Mouse (Mus musculus) ES-Bruce4 (cell line): ENCODE data around the gene S100b. TPM values are rescaled to one million over a fixed set of nuclear protein-coding genes. Genes with fewer than 3 reads are reported as not detected.

ENCODE experiments used
- H3K27ac ChIP-seq: 2 replicates; pipeline ENCODE4 v1.5.1; 2012; ENCODE audit warnings: low read length, inconsistent platforms; ENCODE audit not compliant: insufficient read depth
- H3K27me3 ChIP-seq: 2 replicates; pipeline ENCODE4 v1.6.1; 2012; ENCODE audit warnings: mild to moderate bottlenecking, low read length, inconsistent platforms; ENCODE audit not compliant: control insufficient read depth, poor library complexity, insufficient read depth, severe bottlenecking
- H3K36me3 ChIP-seq: 2 replicates; pipeline ENCODE4 v1.6.1; 2012; ENCODE audit warnings: inconsistent platforms, mild to moderate bottlenecking, low read length, moderate library complexity; ENCODE audit not compliant: control insufficient read depth, poor library complexity, insufficient read depth, severe bottlenecking
- H3K4me1 ChIP-seq: one replicate; pipeline ENCODE4 v1.8.1; 2011; ENCODE audit warnings: low read length; ENCODE audit not compliant: control insufficient read depth, insufficient read depth
- H3K4me3 ChIP-seq: 2 replicates; pipeline ENCODE4 v1.5.1; 2011; ENCODE audit warnings: low read depth, mild to moderate bottlenecking, low read length
- H3K9ac ChIP-seq: 2 replicates; pipeline ENCODE4 v1.6.1; 2012; ENCODE audit warnings: low read depth, mild to moderate bottlenecking, inconsistent platforms; ENCODE audit not compliant: poor library complexity, severe bottlenecking
- H3K9me3 ChIP-seq: replicated peaks from 2 replicates; pipeline ENCODE4 v1.6.1; 2012; ENCODE audit warnings: mild to moderate bottlenecking, low read length, inconsistent platforms; ENCODE audit not compliant: control insufficient read depth, poor library complexity, insufficient read depth, severe bottlenecking
- CTCF ChIP-seq: IDR thresholded peaks from one replicate; pipeline ENCODE4 v1.8.1; 2011; ENCODE audit warnings: low read depth, low read length
- EP300 ChIP-seq: IDR thresholded peaks from 2 replicates; pipeline ENCODE4 v1.6.1; 2011; ENCODE audit warnings: low read depth, low read length; ENCODE audit not compliant: insufficient read depth
- POLR2A ChIP-seq: IDR thresholded peaks from one replicate; pipeline ENCODE4 v1.8.1; 2011; ENCODE audit warnings: low read length; ENCODE audit not compliant: insufficient read depth
- polyA plus RNA-seq: library from polyadenylated mRNA; stranded (reverse); fragments of >200 nt; gene quantifications from 2 replicates; pipeline ENCODE4 v1.2.4, GENCODE M21; 2011; ENCODE audit warnings: low read depth; ENCODE audit not compliant: missing spikeins, insufficient read depth, insufficient read length

Gene S100b
- polyA plus RNA-seq, 1 experiment, result not detected

GRCm38 (mm10) chr10:76217056-76217455 lies 36.6 kb upstream of the S100b start:
- TF ChIP-seq POLR2A, result no peak
- TF ChIP-seq EP300, result no peak
- no peak for TF ChIP-seq CTCF
- H3K36me3 ChIP-seq, result no peaks in the 10 kb centered on the region
- no peaks in the 10 kb centered on the region for H3K4me1 ChIP-seq
- H3K27me3 ChIP-seq, result no peaks in the 10 kb centered on the region
- no peak overlapping the region for H3K27ac ChIP-seq
- H3K9me3 ChIP-seq, result peaks cover 11% of the 10 kb centered on the region; the same call in 1 of the 2 replicates
- no peak overlapping the region for H3K4me3 ChIP-seq
- no peak overlapping the region for H3K9ac ChIP-seq

GRCm38 (mm10) chr10:76218240-76218639 lies 35.4 kb upstream of the S100b start:
- Histone ChIP-seq H3K9me3 (peaks cover 11% of the 10 kb centered on the region; the same call in 1 of the 2 replicates), H3K9ac (no peak overlapping the region), H3K27me3 (no peaks in the 10 kb centered on the region), H3K27ac (no peak overlapping the region), H3K4me3 (no peak overlapping the region), H3K4me1 (no peaks in the 10 kb centered on the region), H3K36me3 (no peaks in the 10 kb centered on the region)
- TF ChIP-seq CTCF (no peak), EP300 (no peak), POLR2A (no peak)

DNA sequence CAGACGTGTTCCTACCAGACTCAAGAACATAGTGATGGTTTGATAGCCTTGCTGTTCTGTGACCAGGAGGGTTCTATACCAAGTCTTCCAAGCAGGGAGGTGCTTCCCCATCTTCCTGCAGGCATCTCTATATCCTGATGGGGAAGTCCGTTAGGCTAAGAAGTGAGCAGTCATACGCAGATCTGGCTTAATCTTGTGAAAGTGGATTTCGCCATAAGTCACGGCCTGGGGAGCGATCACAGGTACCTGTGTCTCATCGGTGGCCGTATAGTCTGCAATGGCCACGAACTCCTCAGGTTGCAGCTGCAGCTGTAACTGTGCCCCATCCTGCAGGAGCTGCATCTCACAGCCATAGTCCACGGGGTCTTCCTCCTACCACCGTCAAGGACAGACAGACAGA lies 27.7 kb upstream of the S100b start:
- H3K4me1 ChIP-seq, result no peaks in the 10 kb centered on the region
- H3K27me3 ChIP-seq, result no peaks in the 10 kb centered on the region
- no peak overlapping the region for H3K9ac ChIP-seq
- no peaks in the 10 kb centered on the region for H3K9me3 ChIP-seq
- TF ChIP-seq POLR2A (no peak), CTCF (no peak), EP300 (no peak)
- H3K4me3 ChIP-seq, result no peak overlapping the region
- no peak overlapping the region for H3K27ac ChIP-seq
- no peaks in the 10 kb centered on the region for H3K36me3 ChIP-seq

DNA sequence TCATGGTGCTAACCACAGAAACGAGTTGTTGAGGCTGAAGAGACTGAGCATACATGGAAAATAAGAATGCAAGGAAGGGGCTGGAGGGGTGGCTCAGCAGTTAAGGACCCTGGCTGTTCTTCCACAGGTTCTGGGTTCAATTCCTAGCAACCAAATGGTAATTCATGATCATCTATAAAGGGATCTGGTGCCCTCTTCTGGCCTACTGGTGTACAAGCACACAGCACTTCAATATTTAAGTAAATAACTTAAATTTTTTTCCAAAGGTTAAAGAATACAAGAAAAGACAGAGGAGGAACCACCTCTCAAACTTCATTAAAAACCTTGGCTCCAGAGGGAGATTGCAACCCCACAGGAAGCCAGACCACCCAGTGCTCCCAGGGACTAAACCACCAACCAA lies 24.0 kb upstream of the S100b start:
- H3K4me3 ChIP-seq, result no peak overlapping the region
- no peaks in the 10 kb centered on the region for H3K36me3 ChIP-seq
- H3K27ac ChIP-seq, result no peak overlapping the region
- H3K4me1 ChIP-seq, result no peaks in the 10 kb centered on the region
- H3K27me3 ChIP-seq, result no peaks in the 10 kb centered on the region
- no peak overlapping the region for H3K9ac ChIP-seq
- TF ChIP-seq CTCF (no peak), EP300 (no peak), POLR2A (no peak)
- H3K9me3 ChIP-seq, result no peaks in the 10 kb centered on the region

DNA sequence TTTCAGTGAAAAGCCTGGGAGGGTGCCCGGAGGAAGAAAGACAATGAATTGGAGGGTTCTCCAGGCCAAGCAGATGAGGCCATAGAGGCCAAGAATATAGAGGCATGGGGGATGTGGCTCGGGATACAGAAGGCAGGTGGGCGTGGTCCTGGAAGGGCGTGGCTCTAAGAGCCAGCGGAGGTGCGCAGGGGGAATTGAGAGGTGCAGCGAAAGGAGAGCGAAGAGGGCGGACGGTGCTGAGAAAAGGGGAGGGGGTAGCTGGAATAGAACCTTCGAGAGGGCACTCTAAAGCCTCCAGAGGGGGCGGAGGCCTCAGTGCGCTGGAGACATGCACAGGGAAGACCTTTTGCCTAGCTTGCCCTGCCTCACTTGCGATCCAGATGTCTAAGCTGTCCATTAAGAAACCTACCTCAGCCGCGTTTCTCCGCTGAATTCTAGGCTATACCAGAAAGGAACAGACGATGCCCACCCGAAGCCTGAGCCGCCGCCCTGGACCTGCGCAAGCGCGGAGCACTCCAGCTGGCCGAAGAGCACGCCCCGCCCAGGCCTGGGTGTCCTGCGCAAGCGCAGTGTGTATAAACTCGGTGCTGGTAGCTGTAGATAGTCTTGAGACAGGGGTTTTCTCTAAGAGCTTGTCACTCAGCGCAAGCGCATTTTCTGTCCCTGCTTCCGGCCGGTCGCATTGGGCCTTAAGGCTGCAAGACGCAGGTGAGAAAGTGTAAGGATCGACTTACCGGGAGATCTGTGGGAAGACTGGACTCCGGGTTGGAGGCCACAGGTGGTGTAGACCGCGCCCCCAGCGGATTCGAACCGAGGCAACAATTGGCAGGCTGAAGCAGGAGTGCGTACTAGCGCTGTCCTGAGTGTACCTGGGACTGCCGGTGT lies 16.1 kb upstream of the S100b start, which contains the start of gene Prmt2:
Gene Prmt2, minus strand, starts transcription at position 525 of the 885 bp plus-strand sequence.
- Histone ChIP-seq H3K9ac (peak within 1 kb of the TSS; percentile 35; the same call in 1 of the 2 replicates), H3K9me3 (no peaks in the 10 kb centered on the region), H3K27ac (peak within 1 kb of the TSS; percentile 31; the same call in 1 of the 2 replicates), H3K27me3 (no peaks in the 10 kb centered on the region), H3K4me1 (no peaks in the 10 kb centered on the region), H3K4me3 (peak within 1 kb of the TSS; percentile 76), H3K36me3 (no peaks in the 10 kb centered on the region; the same call in 1 of the 2 replicates)
- TF ChIP-seq POLR2A (peak; percentile 13), EP300 (no peak)

GRCm38 (mm10) chr10:76239401-76239800 lies 14.3 kb upstream of the S100b start:
- TF ChIP-seq POLR2A (no peak), EP300 (no peak), CTCF (no peak)
- Histone ChIP-seq H3K27me3 (no peaks in the 10 kb centered on the region), H3K4me1 (no peaks in the 10 kb centered on the region), H3K4me3 (no peak overlapping the region), H3K27ac (no peak overlapping the region), H3K9ac (no peak overlapping the region), H3K9me3 (no peaks in the 10 kb centered on the region), H3K36me3 (no peaks in the 10 kb centered on the region; the same call in 1 of the 2 replicates)
